Mouse (Mus musculus) cerebellum, adult 2 months (tissue): ENCODE measurements around the gene Lgals4.

Experiments
- CTCF ChIP-seq: fragments of 200-500 bp; IDR thresholded peaks from 2 replicates; pipeline ENCODE4 v1.5.1; 2011; ENCODE audit warnings: low read depth, mild to moderate bottlenecking, control low read depth, low read length, moderate library complexity, borderline replicate concordance; ENCODE audit not compliant: insufficient read depth
- POLR2A ChIP-seq: fragments of 200-500 bp; IDR thresholded peaks from 2 replicates; pipeline ENCODE4 v1.6.1; 2011; ENCODE audit warnings: low read length, control low read depth, borderline replicate concordance; ENCODE audit not compliant: insufficient read depth

DNA sequence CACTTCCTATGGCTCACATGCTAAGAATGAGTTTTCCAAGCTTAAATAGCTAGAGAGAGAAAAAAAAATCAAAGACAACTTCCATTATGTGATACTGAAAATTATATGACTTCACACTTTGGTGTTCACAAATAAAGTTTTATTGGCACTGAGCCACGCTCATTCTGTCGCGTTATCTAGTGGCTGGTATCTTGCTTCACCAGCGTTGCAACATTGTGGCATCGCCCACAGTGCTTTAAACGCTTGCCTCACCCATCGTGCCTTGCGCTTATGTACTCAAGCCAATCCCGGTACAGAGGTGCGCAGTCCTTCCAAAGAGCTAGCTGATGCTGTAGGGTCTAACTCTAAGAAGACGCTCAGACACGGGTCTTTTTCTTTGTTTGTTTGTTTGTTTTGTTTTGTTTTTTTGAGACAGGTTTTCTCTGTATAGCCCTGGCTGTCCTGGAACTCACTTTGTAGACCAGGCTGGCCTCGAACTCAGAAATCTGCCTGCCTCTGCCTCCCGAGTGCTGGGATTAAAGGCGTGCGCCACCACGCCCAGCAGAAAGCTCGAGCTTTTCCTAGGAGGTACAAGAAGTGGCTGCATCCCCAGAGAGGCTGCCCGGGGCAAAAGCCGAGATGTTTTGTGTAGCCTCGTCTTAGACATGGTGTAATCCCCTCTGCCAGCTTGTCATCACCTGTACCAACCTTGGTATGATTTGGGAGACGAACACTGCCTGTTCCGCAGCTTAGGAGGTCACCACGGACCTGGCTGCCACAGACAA lies 37.4 kb downstream of the Lgals4 start:
- TF ChIP-seq POLR2A (no peak), CTCF (no peak)
